Mouse (Mus musculus) heart, postnatal 0 days (tissue): Measurements from ENCODE around the gene Rbms3.

Experiments used
- CTCF ChIP-seq: IDR thresholded peaks from 2 replicates; pipeline ENCODE4 v1.5.1; 2016; ENCODE audit warnings: antibody characterized with exemption, control low read depth, low read depth
- EP300 ChIP-seq: IDR thresholded peaks from 2 replicates; pipeline ENCODE4 v1.6.1; 2016; ENCODE audit warnings: antibody characterized with exemption, low read depth

GRCm38 (mm10) chr9:116857861-116858595 lies 771.7 kb downstream of the Rbms3 start:
- TF ChIP-seq CTCF (no peak), EP300 (no peak)
